Mouse (Mus musculus) c-Kit-negative CD71-positive TER-119-positive erythroid progenitor cells, embryonic 14.5 days (primary cell): ENCODE data around the gene Crtap.
A peak's percentile ranks its signal among the peaks of the same experiment; 100 is the strongest.
"Not testable (repeated sequence)": the region's sequence is repeated elsewhere in the genome, so short reads cannot be mapped to it uniquely, and the experiment has no call there.

Source experiments
- DNase-seq: peaks from one replicate; pipeline ENCODE4 v3.0.0-alpha.2; 2013; ENCODE audit warnings: low read depth, low spot score

Crtap gene

DNA sequence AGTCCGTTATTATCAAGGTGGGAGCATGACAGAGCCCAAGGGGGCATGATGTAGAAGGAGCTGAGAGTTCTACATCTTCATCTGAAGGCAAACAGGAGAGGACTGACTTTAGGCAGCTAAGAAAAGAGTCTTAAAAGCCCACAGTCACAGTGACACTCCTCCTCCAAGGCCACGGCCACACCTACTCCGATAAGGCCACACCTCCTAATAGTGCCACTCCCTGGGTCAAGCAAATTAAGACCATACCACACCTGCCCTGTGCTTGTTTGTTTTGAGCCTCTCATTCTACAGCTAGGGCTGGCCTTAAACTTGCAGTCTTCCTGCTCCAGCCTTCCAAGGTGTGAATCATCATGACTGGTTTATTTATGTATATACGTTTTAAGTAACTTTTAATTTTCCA lies 4.8 kb upstream of the Crtap start:
- DNase-seq, result no peak

DNA sequence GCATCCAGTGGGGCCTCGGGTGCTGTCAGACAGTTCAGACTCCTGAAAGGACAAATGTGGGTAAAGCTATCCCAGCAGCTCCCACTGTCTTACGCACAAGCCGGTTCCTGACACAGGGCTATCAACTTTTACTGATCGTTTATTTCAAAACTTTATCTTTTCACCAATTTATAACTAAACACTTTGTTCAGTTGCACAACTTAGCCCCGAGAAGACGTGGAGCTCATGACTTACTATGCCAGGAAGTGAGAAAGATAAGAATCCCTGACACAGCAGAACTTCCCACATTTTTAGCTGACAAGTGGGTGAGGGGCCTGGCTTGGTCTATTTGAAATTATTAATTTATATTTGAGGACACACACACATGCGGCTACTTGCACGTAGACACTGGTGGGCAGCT lies 4.2 kb upstream of the Crtap start:
- no peak for DNase-seq

DNA sequence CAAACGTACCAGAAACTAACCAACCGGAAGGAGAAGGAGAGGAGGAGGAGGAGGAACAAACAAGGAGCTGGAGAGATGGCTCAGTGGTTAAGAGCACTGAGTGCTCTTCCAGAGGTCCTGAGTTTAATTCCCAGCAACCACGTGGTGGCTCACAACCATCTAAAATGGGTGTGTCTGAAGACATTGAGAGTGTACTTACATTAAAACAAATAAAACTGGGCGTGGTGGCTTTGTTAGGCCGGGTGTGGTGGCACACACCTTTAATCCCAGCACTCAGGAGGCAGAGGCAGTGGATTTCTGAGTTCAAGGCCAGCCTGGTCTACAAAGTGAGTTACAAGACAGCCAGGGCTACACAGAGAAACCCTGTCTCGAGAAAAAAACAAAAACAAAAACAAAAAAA lies 3.7 kb upstream of the Crtap start:
- DNase-seq, result not testable (repeated sequence)

DNA sequence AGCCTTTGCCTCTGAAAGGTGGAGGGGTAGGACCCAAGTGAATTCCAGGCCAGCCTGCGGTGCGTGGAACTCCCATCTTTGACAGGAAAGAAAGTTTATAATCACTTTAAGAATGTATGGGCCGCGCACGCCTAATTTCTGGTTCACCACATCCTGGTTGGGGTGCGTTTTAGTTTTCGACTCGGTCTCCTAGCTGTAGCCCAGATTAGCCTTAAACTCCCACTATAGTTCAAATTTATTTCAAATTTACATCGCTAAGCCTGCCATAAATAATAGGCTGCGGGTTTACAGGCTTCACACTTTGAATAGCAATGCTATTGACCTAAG lies 237 bp upstream of the Crtap start:
- DNase-seq, result no peak

DNA sequence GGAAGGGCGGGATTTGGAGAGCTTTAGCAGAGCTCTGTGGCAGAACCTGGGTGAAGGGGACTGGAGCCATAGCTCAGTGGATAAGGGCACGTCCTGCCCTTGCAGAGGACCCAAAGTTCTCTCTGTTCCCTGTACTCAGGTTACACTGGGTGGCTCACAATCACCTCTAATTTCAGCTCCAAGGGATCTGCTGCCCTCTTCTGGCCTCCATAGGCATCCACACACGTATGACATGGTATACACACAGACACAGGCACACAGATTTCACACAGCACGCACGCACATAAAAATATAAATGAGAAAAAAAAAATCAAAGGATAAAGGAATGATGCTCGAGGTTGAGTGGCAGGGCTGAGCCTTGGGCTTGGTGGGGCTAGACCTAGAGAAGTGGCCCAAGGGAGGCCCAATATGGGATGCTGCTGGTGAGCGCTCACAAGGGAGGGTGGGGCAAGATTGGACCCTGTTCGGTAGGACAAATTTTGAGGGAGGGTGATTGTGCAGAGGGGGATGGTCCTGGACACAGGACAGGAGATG lies 1.0 kb downstream of the Crtap start:
- DNase-seq, result no peak

DNA sequence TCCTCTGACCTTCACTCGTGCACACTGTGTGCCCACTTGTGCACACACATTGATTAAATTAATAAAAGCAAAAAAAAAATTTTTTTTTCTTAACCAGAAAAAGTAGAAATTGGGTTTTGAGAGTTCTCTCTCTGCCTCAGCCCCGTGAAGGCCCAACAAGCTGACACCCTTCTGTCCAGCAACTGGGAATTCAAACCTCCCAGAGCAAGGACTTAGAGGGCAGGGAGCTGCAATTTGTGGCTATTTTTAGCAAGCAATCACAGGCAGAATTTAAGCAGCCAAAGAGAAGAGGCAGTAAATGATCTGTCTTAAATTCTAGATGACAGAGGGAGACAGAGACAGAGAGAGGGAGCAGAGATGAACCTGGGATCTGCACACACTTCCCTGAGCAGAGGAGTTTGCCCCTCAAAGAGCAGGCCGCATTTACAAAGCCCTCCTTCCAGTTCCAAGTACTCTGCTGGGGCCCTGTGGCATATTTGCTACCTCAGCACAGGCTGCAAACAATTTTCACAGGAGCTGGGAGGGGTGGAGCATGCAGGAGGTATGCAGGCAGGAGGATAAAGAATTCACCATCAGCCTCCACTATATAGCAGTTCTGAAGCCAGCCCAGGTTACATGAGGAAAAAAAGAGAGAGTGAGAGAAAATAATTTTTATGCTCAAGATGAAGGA lies 1.6 kb downstream of the Crtap start:
- DNase-seq, result no peak

DNA sequence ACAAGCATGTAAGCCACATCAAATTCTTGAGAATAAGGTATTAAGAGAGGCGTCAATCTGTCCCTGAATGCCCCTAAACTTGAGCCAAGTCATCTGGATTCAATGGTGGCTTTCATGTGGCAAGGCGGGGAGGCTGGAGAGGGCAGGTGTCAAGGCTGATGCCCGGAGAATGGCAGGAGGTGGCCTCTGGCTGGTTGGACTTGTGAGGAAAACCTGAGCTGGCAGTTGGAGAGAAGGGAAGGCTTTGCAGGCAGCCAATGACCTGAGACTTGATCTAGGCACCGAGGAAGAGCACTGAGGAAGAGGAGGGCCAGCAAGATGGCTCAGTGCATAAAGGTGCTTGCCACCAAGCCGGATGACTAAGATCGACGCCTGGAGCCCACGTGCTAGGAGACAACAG lies 2.2 kb downstream of the Crtap start:
- DNase-seq, result no peak

DNA sequence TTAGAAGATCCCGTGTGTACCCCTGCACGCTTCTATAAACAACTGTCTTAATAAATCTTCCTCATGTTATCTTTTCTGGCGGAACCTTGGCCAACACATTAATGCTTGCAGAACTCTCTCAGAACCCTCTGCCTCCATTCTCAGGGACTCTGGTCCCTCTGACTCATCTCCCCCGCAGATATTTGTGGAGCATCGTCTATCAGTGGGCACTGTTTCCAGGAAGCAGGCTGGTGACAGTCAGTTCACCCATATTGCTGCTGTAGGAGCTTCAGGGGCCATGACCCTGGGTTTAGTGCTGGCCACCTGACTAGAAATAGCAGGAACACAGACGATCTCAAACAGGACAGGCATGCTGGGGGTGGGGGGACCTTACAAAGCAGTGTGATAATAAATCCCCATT lies 3.4 kb downstream of the Crtap start:
- DNase-seq, result no peak

DNA sequence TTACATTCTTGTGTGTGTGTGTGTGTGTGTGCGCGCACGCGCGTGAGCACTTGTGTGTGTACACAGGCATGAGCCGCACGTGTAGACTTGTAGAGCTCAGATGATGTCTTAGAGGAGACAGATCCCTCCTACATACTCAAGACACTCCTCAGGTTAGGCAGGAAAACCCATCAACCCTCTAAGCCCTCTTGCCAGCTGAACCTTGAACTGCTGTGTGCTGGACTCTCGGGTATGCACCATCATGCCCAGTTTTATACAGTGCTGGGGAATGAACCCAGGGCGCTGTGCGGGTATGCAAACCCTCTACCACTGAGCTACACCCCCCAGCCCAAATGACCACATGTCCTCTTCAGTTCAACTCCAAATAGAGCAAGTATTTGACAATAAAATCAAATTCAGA lies 5.3 kb downstream of the Crtap start:
- DNase-seq, result no peak

DNA sequence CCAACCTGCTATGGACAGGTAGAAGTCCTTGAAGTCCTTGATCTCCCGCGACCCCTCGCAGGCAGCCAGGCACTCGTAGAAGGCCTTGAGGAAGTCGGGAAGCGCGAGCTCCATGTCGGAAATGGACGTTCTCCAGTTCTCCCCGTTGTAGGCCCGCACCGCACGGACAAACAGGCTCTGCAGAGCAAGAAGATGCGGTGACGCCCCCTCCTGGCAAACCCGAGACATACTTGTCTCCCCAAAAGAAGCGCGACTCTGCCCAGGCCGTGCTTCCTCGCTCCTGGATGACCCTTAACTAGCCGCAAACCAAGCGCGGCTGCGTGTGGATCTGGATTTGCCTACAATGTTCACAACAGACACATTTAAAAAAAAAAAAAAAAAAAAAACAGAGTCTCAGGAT lies 5.8 kb downstream of the Crtap start:
- DNase-seq, result no peak

DNA sequence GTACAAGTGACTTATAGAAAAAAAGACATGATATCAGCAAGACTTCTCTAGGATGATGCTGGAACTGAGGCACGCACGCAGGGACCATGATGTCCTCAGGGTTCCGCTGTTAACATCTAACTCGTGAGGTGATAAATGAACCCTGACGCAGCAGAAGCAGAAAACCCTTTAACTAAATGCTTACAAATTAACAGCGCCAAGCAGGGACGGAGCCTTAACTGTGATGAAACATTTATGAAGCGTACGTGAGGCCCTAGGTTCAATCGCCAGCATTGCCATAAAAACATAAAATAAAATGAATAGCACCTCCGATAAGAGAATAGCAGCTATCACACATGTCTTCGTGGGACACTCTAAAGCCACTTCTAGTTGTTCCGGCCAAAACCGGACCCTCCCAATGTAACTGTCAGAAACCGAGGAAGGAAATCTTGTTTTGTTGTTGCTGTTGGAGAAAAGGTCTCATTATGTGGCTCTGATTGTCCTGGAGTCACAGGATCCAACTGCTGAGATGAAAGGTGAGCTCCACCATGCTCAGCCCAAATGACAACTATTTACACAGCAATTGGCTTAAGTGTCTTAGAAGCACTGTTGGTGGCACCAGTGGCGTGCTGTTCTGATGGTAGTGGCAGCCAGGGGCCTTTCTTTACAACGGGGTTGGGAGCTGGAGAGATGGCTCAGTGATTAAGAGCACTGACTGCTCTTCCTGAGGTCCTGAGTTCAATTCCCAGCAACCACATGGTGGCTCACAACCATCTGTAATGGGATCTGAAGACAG lies 7.4 kb downstream of the Crtap start:
- DNase-seq, result no peak

DNA sequence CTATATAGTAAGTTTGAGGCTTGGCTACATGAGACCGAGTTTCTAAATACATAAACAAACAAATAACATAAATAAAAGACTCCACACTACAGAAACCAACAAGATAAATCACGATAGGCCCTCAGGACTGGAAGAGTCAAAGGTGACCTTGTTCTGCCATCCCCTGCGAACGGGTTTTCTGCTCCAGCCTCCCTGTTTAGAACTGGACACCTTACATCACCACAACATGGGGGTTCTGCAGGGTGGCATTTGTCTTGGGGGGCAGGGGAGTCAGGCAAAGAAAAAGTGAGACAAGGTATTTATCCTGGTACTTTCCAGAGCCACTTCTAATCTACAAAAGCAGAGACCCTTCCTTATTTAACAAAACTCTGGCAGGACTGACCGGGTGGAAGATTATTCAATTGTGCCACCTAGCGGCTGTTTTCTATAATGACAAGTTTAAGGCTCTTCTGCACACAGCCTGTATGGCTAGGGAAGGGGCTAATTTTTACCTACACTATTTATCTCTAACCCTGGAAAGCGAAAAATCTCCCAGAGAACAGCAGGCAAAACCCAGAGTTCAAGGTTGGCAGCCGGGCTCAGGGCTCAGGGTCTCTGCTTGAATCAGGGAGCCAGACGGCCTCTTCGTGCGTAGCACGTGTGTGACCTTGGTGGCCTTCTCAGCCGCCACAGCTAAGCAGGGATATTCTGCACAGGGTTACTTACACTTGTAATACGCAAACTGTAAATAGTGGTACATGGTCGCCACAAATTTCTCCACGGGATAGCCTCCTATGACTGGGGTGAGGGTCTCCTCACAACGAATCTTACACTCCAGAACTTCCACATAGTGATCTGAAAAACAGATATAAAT lies 9.4 kb downstream of the Crtap start:
- peak; percentile 22 for DNase-seq

DNA sequence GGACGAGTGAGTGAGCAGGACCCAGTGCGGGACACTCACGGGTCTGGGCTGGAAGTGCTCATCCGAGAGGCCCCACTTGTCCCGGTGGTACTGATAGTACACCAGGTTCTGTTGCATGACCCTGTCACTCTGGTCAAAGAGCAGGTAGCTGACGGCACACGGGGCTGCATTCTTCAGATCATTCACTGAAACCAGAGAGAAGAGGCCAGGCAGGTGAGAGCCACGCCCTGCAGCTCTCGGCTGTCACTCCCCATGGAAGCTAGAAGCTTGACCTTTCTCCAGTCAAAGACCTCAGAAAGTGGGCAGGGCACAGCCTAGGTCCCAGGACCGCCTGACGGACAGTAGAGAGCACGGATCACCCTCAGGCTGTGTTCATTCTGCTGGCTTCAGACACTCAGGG lies 10.6 kb downstream of the Crtap start:
- no peak for DNase-seq

DNA sequence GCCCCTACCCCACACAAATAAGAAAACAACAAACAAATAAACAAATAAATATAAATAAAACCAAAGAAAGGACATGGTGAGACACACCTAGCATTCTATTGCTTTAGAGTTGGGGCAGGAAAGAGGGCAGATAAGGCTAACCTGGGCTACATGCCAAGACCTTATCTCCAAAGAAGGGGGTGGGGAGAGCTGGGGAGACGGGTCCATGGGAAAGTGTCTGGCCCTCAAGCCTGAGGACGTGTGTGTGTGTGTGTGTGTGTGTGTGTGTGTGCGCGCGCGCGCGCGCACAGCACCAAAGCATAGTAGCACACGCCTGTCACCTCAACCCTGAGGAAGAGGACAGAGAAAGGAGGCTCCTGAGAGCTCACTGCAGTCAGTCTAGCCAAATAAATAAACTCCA lies 13.3 kb downstream of the Crtap start:
- DNase-seq, result no peak

DNA sequence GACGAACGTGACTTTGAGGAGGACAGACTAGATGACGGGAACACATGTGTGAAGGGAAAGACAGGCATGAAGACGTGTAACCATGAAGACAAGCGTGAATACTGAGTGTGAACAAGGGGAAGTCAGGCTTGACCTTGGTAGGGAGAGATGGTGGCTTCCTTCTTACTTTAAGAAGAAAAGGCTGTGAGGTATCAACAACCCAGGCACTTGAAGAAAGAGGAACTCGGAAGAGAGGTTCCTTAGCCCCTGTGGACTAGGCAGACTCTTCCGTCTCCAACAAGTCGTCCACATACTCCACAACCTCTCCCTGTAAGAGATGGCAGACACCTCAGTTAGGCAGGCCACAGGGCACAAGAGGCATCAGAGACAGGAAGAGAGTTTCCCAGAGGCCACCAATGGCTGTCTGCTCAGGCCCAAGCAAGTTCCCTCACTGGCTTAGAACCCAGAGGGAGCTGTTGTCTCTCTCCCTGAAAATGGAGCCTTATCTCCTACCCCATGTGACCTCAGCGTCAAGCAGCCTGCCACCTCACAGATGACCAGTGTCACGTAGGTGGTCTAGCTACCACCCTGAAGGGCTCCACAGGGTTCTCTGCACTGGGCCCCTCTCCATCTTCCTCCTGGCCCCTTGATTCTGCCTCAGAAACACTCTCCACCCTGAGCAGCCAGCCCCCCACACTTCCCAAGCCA lies 15.1 kb downstream of the Crtap start:
- DNase-seq, result no peak

DNA sequence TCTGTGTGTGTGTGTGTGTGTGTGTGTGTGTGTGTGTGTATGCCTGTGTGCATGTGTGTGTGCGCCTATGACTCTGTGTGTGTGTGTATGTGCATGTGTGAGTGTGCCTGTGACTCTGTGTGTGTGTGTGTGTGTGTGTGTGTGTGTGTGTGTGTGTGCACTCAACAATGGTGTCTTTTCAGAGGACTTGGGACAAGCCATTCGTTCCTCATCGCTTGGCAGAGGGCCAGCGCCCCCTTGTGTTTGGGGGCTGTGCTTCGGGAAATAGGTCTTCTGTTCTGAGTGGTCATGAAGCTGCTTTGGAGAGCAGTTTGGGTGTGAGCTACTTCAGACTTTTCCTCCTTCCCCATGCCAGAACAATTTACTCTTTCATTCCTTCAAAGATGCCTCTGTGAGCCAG lies 18.8 kb downstream of the Crtap start:
- not testable (repeated sequence) for DNase-seq

DNA sequence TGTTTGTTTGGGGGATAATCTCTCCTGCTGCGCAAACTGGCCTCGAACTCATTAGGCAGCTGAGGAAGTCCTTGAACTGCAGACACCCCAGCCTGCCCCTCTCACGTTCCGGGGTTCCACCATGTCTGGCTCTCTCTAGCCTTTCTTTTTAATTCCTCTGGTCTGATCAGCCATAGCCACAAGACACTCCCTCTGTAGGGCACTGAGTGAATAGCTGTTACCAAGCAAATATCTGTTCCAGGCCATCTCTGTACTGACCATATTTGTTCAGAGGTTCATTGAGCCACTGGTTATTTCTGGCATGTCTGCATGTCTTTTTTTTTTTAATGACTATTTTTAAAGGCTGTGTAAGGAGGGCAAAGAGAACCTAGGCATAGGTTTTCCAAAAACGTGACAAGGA lies 21.1 kb downstream of the Crtap start:
- not testable (repeated sequence) for DNase-seq

DNA sequence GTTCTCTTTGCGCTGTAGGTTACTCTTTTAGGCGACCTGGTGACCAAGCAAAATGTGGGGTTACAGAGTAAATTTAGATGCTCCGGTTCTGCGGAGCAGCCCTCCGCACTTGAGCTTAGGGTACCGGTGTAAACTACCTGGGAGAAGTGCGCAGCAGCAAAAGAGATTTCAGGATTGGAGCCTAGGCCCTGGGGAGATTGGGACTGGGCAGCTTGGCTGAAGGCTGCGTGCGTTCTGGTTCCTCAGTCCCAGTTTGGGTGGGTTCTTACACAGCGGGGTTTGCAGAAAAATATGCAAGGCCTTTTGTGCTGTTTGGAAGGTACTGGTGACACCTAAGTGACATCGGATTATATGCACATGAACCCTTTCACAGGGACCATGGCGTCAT lies 22.0 kb downstream of the Crtap start:
- DNase-seq, result no peak

DNA sequence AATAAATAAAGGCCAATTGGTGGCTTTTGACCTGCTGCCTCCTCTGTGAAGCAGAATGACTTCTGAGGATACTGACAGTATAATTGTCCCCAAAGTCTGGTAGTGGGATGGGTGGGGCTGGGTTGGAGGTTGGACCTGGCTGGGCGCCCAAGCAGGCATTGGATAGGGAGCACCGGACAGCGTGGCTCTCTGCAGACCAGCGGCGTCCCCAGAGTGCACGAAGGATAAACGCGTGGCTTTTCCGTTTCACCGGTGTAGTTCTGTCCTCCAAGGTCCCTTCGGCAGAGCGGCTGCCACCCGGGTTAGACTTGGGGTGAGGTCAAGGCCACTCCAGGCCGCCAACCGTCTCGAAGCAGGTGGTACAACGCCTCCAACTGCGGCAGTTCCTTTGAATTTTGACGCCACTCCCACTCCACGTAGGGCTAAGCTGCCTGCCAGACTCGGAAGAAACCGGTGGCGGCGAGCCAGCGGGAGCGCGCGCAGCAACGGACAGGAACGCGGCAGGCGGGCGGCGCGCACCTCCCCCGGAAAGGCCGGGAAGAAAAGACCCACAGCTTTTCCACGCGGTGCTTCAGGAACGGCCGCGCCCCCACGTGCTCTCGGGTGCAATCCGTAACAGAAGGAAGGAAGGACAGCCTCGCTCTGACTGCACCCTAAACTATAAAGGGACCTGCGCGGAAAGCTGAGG lies 22.5 kb downstream of the Crtap start:
- no peak for DNase-seq

DNA sequence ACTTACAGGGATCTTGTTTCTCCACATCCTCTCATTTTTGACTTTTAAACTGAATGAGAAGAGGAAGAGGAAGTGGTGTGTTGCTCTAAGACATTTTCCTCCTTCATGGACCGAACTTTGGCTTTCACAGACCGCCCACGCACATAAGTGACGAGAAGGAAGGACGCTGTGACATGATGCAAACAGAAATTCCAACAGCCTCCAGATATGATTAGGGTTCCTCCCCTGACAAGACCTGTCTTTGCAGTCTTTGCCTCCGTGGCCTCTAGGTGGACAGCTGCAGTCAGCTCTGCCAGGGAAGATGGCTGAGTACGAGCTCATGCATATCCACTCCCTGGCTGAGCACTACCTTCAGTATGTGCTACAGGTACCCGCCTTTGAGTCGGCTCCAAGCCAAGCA lies 60.6 kb downstream of the Crtap start, which contains the start of gene Bcl2a1c:
TSS of gene Bcl2a1c (plus strand) at position 281 of the 400 bp plus-strand sequence.
- not testable (repeated sequence) for DNase-seq

DNA sequence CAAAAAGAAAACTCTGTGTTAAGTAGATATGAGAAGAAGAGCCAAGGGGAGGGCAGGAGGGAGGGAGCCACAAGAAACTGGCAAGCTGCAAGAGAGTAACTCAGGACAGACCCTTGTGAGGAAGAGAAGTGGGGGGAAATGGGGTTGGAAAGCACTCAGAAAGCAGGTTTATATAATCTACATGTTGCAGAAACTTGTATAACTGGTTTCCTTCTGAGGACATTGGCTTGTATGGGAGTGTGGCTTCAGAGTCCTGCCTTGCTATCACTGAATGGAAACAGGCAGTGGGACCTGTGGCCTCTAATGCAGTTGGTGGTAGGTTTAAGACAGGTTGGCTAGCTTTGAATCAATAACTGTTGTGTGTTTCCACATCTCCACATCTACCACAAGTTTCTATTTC lies 62.1 kb downstream of the Crtap start:
- DNase-seq, result not testable (repeated sequence)
